Comparison of ENCODE assay signal across 8 mouse cellular contexts in genomic region chr6:88189312-88190042, GRCm38 (mm10). TPM values are rescaled to one million over a fixed set of nuclear protein-coding genes. Genes with fewer than 3 reads are reported as not detected.
DNase-seq lines count a peak whose midpoint lies in the region; ATAC-seq and TF ChIP-seq lines count a peak whose summit lies in the region.

No protein-coding gene starts in this region.

- ATAC-seq in hindbrain, postnatal 0 days: peak; percentile 83

- DNase-seq in WW6 (ENCODE audit: low read depth, low spot score): peak; percentile 80
- peak; percentile 73 to 77 for DNase-seq in cerebellum, postnatal 36 days
- peak; percentile 74 for DNase-seq in gastrocnemius, adult 2 months
- peak; percentile 82 for DNase-seq in hindbrain, postnatal 0 days (ENCODE audit: low spot score)
- peak; percentile 65 for DNase-seq in left cerebral cortex, adult 18-20 months (ENCODE audit: low spot score in 2 of 2)
- DNase-seq in lung, postnatal 25 days (ENCODE audit: low spot score): peak; percentile 75
- DNase-seq in retina, postnatal 7 days (ENCODE audit: low read depth, low spot score): peak; percentile 68
- DNase-seq in urinary bladder, postnatal 14 days (ENCODE audit: low spot score): peak; percentile 81

- H3K27ac ChIP-seq in gastrocnemius, adult 2 months: no peak overlapping the region
- no peak overlapping the region for H3K27ac ChIP-seq in hindbrain, postnatal 0 days

- WGBS in hindbrain, postnatal 0 days: under 1% methylated on average over 56 of the region's 56 CpGs

- peak overlapping the region; percentile 14; the same call in 1 of the 2 replicates for H3K9ac ChIP-seq in hindbrain, postnatal 0 days (replicated peaks; ENCODE audit: low read length)

- no peaks in the 10 kb centered on the region for H3K9me3 ChIP-seq in hindbrain, postnatal 0 days (ENCODE audit: low read length)

- H3K4me1 ChIP-seq in hindbrain, postnatal 0 days (ENCODE audit: insufficient read depth, low read length): peaks cover 12% of the 10 kb centered on the region; the same call in 1 of the 2 replicates

- peak; percentile 100 for TF ChIP-seq CTCF in gastrocnemius, adult 2 months (IDR thresholded peaks at IDR 0.05)
- TF ChIP-seq CTCF in hindbrain, postnatal 0 days (IDR thresholded peaks at IDR 0.05; ENCODE audit: low read depth): peak; percentile 67

- peak overlapping the region; percentile 72 for H3K4me2 ChIP-seq in hindbrain, postnatal 0 days (ENCODE audit: low read depth, low read length)

- intact Hi-C loops in gastrocnemius, adult 2 months (cut with DNase I): loop anchor here (1.0 to 5.0 kb wide), 4 partner anchors 53 to 313 kb away; no protein-coding TSS in a partner anchor

- H3K27me3 ChIP-seq in hindbrain, postnatal 0 days (ENCODE audit: insufficient read depth, low read length): peaks cover 61% of the 10 kb centered on the region

- H3K36me3 ChIP-seq in hindbrain, postnatal 0 days (ENCODE audit: insufficient read depth, low read length): no peaks in the 10 kb centered on the region

- peak overlapping the region; percentile 84 for H3K4me3 ChIP-seq in gastrocnemius, adult 2 months
- peak overlapping the region; percentile 44 for H3K4me3 ChIP-seq in hindbrain, postnatal 0 days (ENCODE audit: low read length)

RNA-seq across cellular contexts. Expression of gene Gata2, which starts 4.2 kb away (rescaled TPM):
- total RNA-seq in gastrocnemius, adult 2 months (2021): 1 to 10 TPM; 4.4 to 9.9 TPM
- 6.1 and 7.5 TPM in 2 replicates for total RNA-seq in hindbrain, postnatal 0 days (2014; rRNA removed)
- polyA plus RNA-seq in hindbrain, postnatal 0 days (2015; fragmentation: Nextera tagmentation; extraction: Ambion mirVana): 17.9 and 19.7 TPM in 2 replicates
- 1 to 10 TPM; 6.1 to 6.8 TPM for total RNA-seq in left cerebral cortex, adult 18-20 months (2021)

RNA-seq across cellular contexts. Expression of gene Dnajb8, which starts 32.6 kb away (rescaled TPM):
- total RNA-seq in gastrocnemius, adult 2 months (2021): not detected
- total RNA-seq in hindbrain, postnatal 0 days (2014; rRNA removed): not detected in 2 replicates
- polyA plus RNA-seq in hindbrain, postnatal 0 days (2015; fragmentation: Nextera tagmentation; extraction: Ambion mirVana): not detected in 2 replicates
- total RNA-seq in left cerebral cortex, adult 18-20 months (2021): not detected
